Mouse (Mus musculus) midbrain, embryonic 12.5 days (tissue): ENCODE measurements around the gene Cds1. TPM values are rescaled to one million over a fixed set of nuclear protein-coding genes. Genes with fewer than 3 reads are reported as not detected.
A peak's percentile ranks its signal among the peaks of the same experiment; 100 is the strongest.

ENCODE experiments used
- ATAC-seq: fragments of 200-750 bp; cut with Nextera tagmentation; 2 replicates; pipeline ENCODE4 v1.8.0; 2017; ENCODE audit warnings: low read depth, moderate TSS enrichment, moderate library complexity; ENCODE audit not compliant: low FRiP score
- H3K27ac ChIP-seq: fragments of 300-500 bp; sonication (generic); replicated peaks from 2 replicates; pipeline ENCODE4 v1.5.1; 2016; ENCODE audit warnings: mild to moderate bottlenecking
- H3K27me3 ChIP-seq: fragments of 300-500 bp; sonication (generic); 2 replicates; pipeline ENCODE4 v1.6.1; 2016; ENCODE audit warnings: mild to moderate bottlenecking
- H3K36me3 ChIP-seq: fragments of 300-500 bp; sonication (generic); 2 replicates; pipeline ENCODE4 v1.6.1; 2016
- H3K4me1 ChIP-seq: fragments of 300-500 bp; sonication (generic); 2 replicates; pipeline ENCODE4 v1.6.1; 2016
- H3K4me2 ChIP-seq: fragments of 300-500 bp; sonication (generic); replicated peaks from 2 replicates; pipeline ENCODE4 v1.6.1; 2016; ENCODE audit warnings: mild to moderate bottlenecking, moderate library complexity
- H3K4me3 ChIP-seq: fragments of 300-500 bp; sonication (generic); 2 replicates; pipeline ENCODE4 v1.5.1; 2016; ENCODE audit warnings: mild to moderate bottlenecking
- H3K9ac ChIP-seq: fragments of 300-500 bp; sonication (generic); replicated peaks from 2 replicates; pipeline ENCODE4 v1.6.1; 2016; ENCODE audit warnings: mild to moderate bottlenecking, moderate library complexity
- H3K9me3 ChIP-seq: fragments of 300-500 bp; sonication (generic); 2 replicates; pipeline ENCODE4 v1.6.1; 2016; ENCODE audit warnings: mild to moderate bottlenecking
- WGBS: fragments of 180-500 bp; shearing (Covaris S2); methylation state at CpG from one replicate; pipeline ENCODE4 v1.1.7; 2016; 5-methylcytosine and 5-hydroxymethylcytosine counted together
- polyA plus RNA-seq: library from polyadenylated mRNA; unstranded; fragments of >200 nt; fragmentation: Nextera tagmentation; extraction: Ambion mirVana; gene quantifications from 2 replicates; pipeline ENCODE4 v1.2.1, GENCODE M21; 2016

Gene Cds1
- polyA plus RNA-seq = 1.4 and 2.1 TPM in 2 replicates

DNA sequence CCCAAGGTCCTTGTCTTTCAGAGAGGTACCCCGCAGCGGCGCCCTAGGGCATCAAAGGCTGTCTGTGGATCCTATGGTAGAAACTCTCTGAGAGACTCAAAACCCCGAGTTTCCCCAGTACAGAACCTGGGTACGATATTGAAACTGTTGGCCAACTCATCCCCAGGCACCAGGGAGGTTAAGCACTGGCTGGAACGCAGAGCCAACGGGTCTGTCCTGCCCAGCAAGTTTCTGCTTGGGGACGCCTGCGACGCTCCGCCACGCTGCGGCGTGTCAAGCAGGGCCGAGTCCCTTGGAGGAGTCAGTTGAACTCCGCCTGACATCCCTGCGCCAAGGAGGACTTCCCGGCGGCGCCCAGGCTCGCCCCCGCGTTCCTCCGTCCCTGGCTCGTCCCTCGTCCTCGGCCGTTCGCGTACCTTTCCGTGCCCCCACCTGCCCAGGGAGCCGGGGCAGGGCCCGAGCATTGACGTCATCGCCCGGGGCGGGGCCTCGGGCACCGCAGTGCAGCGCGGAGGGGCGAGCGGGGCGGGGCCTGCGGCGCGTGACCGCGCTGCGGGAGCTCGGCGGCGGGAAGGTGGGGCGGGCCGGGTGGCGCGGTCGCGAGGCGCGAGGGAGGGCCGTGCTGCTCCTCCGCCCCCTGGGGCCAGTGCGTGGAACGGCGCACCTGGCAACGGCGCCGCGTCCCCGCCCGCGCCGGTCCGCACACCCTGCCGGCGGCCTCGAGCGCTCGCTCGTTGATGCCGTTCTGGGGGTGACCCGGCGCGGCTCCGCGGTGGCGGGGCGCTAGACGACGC is at the start of gene Cds1:
TSS of gene Cds1 (plus strand) at position 577 of the 794 bp plus-strand sequence.
- Histone ChIP-seq H3K9ac (peak within 1 kb of the TSS; percentile 71), H3K4me2 (peak within 1 kb of the TSS; percentile 99), H3K9me3 (no peaks in the 10 kb centered on the region), H3K36me3 (no peaks in the 10 kb centered on the region), H3K4me1 (peaks cover 3% of the 10 kb centered on the region; the same call in 1 of the 2 replicates), H3K27ac (no peak within 1 kb of the TSS), H3K27me3 (peaks cover 74% of the 10 kb centered on the region), H3K4me3 (peak within 1 kb of the TSS; percentile 74)
- peak; percentile 89 for ATAC-seq
- WGBS = under 1% methylated on average over 82 of the region's 91 CpGs

DNA sequence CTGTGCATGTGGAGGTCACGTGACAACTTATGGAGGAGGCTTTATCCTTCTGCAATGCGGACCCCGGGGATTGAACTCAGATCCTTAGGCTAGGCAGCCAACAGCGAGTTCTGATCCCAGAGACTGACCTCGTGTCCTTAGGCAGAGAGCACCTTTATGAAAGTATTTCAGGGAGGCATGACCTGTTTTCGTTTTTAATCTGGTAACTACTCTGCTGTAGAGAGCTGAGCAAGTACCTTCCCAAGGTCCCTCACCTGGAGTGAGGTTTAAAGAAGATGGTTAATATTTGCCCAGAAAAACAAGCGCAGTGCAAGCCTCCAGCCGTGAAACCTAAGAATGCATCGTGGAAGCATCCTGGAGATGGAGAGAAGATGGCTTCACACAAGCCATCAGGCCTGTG is 40.7 kb upstream of the Cds1 start:
- H3K27me3 ChIP-seq = no peaks in the 10 kb centered on the region; the same call in 1 of the 2 replicates
- no peak overlapping the region for H3K4me2 ChIP-seq
- no peaks in the 10 kb centered on the region for H3K4me1 ChIP-seq
- no peak overlapping the region for H3K9ac ChIP-seq
- ATAC-seq = no peak
- WGBS = 87% methylated on average over 9 of the region's 9 CpGs
- H3K27ac ChIP-seq = no peak overlapping the region
- H3K36me3 ChIP-seq = no peaks in the 10 kb centered on the region
- no peak overlapping the region for H3K4me3 ChIP-seq
- H3K9me3 ChIP-seq = no peaks in the 10 kb centered on the region

DNA sequence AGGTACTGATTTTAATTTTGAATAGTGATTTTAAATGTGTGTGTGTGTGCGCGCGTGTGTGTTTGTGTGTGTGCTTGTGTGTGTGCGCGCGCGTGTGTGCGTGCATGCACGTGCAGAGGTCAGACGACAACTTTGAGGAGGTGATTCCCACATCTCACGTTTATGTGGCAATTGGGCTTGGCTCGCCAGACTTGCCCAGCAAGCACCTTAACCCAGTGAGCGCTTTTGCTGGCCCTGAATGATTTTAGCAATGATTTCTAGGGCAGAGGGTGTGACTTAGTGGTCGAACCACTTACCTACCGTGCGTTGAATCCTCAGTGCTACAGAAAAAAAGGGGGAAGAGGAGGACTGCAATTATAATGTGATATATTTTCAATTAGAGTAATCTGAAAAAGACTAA is 40.2 kb upstream of the Cds1 start:
- Histone ChIP-seq H3K36me3 (no peaks in the 10 kb centered on the region), H3K27me3 (no peaks in the 10 kb centered on the region; the same call in 1 of the 2 replicates), H3K9ac (no peak overlapping the region), H3K27ac (no peak overlapping the region), H3K4me3 (no peak overlapping the region), H3K4me1 (no peaks in the 10 kb centered on the region), H3K4me2 (no peak overlapping the region), H3K9me3 (no peaks in the 10 kb centered on the region)
- WGBS = 93% methylated on average over 16 of the region's 16 CpGs
- ATAC-seq = no peak

DNA sequence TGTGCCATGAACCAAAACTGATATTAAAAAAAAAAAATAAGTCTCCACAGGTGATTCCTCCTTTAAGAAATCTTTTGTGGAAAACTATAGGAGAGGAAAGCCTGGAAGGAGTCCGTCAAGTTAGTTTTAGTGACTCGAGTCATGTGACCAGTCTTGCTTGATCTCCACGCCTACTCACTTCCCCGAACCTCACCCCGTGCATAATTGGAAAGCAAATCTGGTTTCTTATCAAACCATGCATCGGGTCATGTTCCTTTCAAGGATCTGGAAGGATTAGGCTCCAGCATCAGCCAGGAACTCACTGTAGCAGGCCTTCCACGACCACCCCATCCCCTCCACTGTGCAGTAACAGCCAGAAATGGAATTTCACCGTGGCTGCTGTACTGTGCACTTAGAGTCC is 39.2 kb upstream of the Cds1 start:
- Histone ChIP-seq H3K4me3 (no peak overlapping the region), H3K9ac (no peak overlapping the region), H3K27ac (no peak overlapping the region), H3K9me3 (no peaks in the 10 kb centered on the region), H3K4me2 (no peak overlapping the region), H3K36me3 (no peaks in the 10 kb centered on the region), H3K27me3 (no peaks in the 10 kb centered on the region; the same call in 1 of the 2 replicates), H3K4me1 (no peaks in the 10 kb centered on the region)
- no peak for ATAC-seq
- WGBS = 75% methylated on average over 8 of the region's 8 CpGs

DNA sequence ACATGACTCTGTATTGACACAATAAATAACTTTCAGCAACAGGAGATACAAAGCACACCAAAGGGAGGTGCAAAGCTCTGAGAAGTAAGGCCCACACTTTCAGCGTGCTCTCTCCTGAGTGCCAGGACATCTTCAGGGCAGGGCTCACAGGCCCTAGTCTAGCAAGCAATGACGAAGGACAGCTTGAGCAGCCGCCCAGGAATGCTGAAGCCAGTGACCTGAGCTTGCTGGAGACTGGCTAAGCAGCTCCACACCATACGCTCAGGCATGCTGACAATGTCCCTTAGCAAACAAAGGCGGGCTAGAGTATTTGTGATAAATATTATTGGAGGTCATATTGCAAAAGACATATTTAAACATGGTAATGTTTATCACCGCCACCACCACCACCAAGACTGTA is 38.6 kb upstream of the Cds1 start:
- no peaks in the 10 kb centered on the region for H3K36me3 ChIP-seq
- H3K27ac ChIP-seq = no peak overlapping the region
- H3K9me3 ChIP-seq = no peaks in the 10 kb centered on the region
- H3K4me3 ChIP-seq = no peak overlapping the region
- no peaks in the 10 kb centered on the region; the same call in 1 of the 2 replicates for H3K27me3 ChIP-seq
- no peaks in the 10 kb centered on the region for H3K4me1 ChIP-seq
- 87% methylated on average over 6 of the region's 6 CpGs for WGBS
- H3K4me2 ChIP-seq = no peak overlapping the region
- ATAC-seq = no peak
- no peak overlapping the region for H3K9ac ChIP-seq

DNA sequence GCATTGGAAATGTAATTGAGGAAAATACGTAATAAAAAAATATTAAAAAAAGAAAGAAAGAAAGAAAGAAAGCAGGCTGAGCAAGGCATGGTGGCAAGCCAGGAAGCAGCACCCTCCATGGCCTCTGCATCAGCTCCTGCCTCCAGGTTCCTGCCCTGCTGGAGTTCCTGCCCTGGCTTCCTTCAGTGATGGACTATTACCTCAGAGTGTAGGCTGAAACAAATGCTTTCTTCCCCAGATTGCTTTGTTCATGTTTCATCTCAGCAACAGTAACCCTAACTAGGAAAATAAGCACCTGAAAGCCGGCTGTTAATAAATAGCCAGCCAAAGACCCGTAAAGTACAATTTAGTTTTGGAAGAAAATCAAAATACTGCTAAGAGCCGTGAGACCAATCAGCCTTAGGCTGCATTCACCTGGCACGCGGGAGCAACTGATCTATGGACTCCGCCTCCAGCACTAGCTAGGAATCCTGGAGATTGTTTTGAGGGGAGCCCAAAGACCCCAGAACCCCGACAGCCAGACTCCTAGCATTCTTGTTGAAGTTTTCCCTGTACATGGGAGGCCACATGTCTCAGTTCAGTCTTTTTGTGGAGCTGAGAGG is 36.5 kb upstream of the Cds1 start:
- Histone ChIP-seq H3K4me2 (no peak overlapping the region), H3K27me3 (no peaks in the 10 kb centered on the region; the same call in 1 of the 2 replicates), H3K27ac (no peak overlapping the region), H3K36me3 (no peaks in the 10 kb centered on the region), H3K9me3 (no peaks in the 10 kb centered on the region), H3K4me1 (no peaks in the 10 kb centered on the region), H3K4me3 (no peak overlapping the region), H3K9ac (no peak overlapping the region)
- ATAC-seq = no peak
- WGBS = 76% methylated on average over 8 of the region's 8 CpGs

DNA sequence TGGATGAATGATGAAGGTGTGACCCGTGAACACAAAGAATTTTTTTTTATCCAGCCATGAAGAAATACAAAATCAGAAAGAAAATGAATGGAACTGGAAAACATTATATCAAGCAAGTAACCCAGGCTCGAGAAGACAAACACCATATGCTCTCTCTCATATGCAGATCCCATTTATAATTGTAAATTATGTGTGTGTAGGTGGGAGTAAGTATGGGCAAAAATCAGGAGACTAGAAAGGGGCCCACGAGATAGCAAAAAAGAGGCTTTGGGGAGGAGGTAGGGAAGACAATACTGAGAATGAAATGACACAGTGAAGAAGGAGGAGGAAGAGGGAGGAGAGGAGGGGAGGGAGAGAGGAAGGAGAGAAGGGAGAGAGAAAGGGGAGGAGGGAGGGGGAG is 27.6 kb upstream of the Cds1 start:
- Histone ChIP-seq H3K27me3 (no peaks in the 10 kb centered on the region), H3K4me2 (no peak overlapping the region), H3K9me3 (no peaks in the 10 kb centered on the region), H3K9ac (no peak overlapping the region), H3K27ac (no peak overlapping the region), H3K36me3 (no peaks in the 10 kb centered on the region), H3K4me3 (no peak overlapping the region), H3K4me1 (no peaks in the 10 kb centered on the region)
- WGBS = 81% methylated on average over 3 of the region's 3 CpGs
- ATAC-seq = no peak

DNA sequence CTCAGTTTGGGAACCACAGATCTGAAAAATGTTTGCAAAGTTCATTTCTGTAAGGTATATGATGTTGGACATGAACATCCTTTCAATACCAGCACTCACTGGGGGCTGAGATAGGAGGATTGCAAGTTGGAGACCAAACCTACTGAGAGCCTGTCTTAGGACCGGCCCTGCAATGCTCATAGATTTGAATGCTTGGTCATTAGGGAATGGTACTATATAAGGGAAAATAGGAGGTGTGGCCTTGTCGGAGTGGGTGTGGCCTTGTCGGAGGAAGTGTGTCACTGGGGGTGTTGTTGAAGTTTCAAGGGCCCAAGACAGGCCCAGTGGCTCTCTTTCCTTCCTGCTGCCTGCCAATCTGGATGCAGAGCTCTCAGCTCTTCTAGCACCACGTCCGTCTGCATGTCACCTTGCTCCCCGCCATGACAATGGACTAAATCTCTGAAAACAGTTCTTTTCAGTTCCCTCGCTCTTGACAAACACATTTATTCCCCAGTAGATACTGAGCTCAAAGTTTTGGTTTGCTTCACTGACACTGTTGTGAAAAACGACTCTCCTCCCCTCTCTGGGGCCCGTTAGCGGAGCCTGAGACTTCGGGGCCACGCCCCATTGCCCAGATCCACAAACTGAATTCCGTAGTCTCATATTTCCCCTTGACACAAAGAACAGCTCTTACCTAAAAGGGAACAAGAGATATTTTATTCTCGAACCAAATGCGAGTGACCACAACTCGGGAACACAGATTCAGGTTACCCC is 24.3 kb upstream of the Cds1 start:
- H3K4me2 ChIP-seq = no peak overlapping the region
- no peaks in the 10 kb centered on the region for H3K9me3 ChIP-seq
- no peaks in the 10 kb centered on the region for H3K4me1 ChIP-seq
- 85% methylated on average over 16 of the region's 16 CpGs for WGBS
- ATAC-seq = no peak
- H3K4me3 ChIP-seq = no peak overlapping the region
- H3K36me3 ChIP-seq = no peaks in the 10 kb centered on the region
- no peak overlapping the region for H3K27ac ChIP-seq
- H3K9ac ChIP-seq = no peak overlapping the region
- no peaks in the 10 kb centered on the region for H3K27me3 ChIP-seq

DNA sequence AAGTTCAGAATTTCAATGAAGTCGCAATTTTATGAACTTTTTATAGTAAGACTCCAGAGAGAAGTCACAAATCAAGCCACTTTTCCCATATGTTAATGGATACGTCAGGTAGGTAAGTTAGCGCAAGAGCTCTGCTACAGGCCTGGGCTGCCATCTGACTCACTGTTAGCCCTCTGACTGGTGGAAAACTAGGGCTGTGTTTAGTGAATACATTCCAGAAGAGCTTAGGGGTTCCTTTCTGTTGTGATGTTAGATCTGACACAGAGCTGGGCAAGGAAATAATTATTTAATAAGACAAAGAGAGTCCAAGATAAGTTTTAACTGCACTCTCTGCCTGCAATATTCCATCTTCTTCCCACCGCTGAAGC is 23.7 kb upstream of the Cds1 start:
- no peak overlapping the region for H3K4me3 ChIP-seq
- no peaks in the 10 kb centered on the region for H3K9me3 ChIP-seq
- no peak for ATAC-seq
- no peaks in the 10 kb centered on the region for H3K4me1 ChIP-seq
- H3K27ac ChIP-seq = no peak overlapping the region
- no peak overlapping the region for H3K9ac ChIP-seq
- H3K4me2 ChIP-seq = no peak overlapping the region
- WGBS = 95% methylated on average over 4 of the region's 4 CpGs
- no peaks in the 10 kb centered on the region for H3K27me3 ChIP-seq
- no peaks in the 10 kb centered on the region for H3K36me3 ChIP-seq

DNA sequence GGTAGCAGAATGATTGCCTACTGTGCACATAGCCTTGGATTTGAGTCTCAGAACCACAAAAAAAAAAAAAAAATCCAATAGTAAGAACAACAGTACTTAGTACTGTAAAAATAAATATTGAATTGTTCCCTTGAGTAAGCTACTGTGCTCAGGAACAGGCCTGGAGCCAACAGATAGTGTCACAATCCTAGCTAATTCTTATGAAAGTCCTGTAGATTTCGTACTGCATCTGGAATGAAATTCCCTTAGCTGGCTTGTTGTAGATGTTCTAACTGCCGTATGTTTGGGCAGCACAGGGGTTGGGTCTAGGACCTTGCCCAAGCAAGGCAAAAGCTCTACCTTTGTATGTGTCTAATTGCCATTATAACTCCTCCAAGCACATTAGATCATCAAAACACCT is 22.9 kb upstream of the Cds1 start:
- no peak for ATAC-seq
- WGBS = 94% methylated on average over 2 of the region's 2 CpGs
- H3K27me3 ChIP-seq = no peaks in the 10 kb centered on the region
- no peaks in the 10 kb centered on the region for H3K9me3 ChIP-seq
- H3K9ac ChIP-seq = no peak overlapping the region
- H3K4me1 ChIP-seq = no peaks in the 10 kb centered on the region
- no peak overlapping the region for H3K4me3 ChIP-seq
- no peak overlapping the region for H3K4me2 ChIP-seq
- no peak overlapping the region for H3K27ac ChIP-seq
- no peaks in the 10 kb centered on the region for H3K36me3 ChIP-seq

DNA sequence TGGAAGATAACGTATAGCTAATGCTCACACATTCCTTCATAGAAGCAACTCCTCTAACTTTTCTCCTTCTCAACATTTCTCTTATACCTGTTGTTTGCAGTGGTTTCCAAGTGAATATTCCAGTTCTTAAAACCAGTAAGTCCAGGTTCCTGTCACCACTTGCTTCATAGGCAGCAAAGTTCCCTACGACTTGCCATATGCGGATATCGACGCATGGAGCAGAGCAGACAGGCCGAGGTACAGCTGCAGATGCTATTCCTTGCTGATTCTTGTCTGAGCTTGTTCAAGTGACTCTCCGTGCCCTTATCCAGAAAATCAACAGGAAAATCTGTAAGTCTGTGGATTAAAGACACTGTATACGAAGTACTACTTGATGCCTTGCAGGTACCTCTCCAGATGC is 22.5 kb upstream of the Cds1 start:
- Histone ChIP-seq H3K4me1 (no peaks in the 10 kb centered on the region), H3K36me3 (no peaks in the 10 kb centered on the region), H3K4me2 (no peak overlapping the region), H3K27me3 (no peaks in the 10 kb centered on the region), H3K27ac (no peak overlapping the region), H3K9ac (no peak overlapping the region), H3K9me3 (no peaks in the 10 kb centered on the region), H3K4me3 (no peak overlapping the region)
- WGBS = 94% methylated on average over 8 of the region's 8 CpGs
- no peak for ATAC-seq

DNA sequence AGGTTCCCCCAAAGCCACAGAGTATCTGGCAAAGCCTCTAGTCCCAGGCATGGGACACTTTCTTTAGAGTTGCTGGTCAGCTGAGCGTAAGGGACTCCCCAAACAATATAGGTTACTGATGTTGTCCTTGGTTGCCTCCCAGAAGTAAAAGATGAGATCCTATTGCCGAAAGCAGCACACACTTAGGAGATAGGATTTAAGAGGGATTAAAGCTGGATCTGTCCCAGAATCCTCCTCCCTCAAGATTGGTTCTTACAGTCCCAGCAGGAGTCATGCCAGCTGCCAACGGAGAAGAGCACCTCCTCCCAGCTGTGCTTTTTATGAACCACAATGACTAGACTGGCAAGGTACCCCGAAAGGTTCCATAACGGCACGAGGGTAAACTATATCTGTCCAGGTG is 20.0 kb upstream of the Cds1 start:
- Histone ChIP-seq H3K27ac (no peak overlapping the region), H3K4me3 (no peak overlapping the region), H3K9ac (no peak overlapping the region), H3K27me3 (no peaks in the 10 kb centered on the region), H3K36me3 (no peaks in the 10 kb centered on the region), H3K9me3 (no peaks in the 10 kb centered on the region), H3K4me1 (no peaks in the 10 kb centered on the region), H3K4me2 (no peak overlapping the region)
- 80% methylated on average over 6 of the region's 6 CpGs for WGBS
- no peak for ATAC-seq
